Mouse (Mus musculus) heart, embryonic 14.5 days (tissue): ENCODE results near the gene Aff3. TPM values are rescaled to one million over a fixed set of nuclear protein-coding genes. Genes with fewer than 3 reads are reported as not detected.

Source experiments
- ATAC-seq: fragments of 200-750 bp; cut with Nextera tagmentation; 2 replicates; pipeline ENCODE4 v1.8.0; 2017; ENCODE audit warnings: low read depth, moderate TSS enrichment; ENCODE audit not compliant: insufficient number of reproducible peaks, insufficient read depth, low FRiP score
- H3K27ac ChIP-seq, 2 experiments: fragments of 200-500 bp in 1 of 2; fragments of 300-500 bp in 1 of 2; sonication (generic) in 1 of 2; replicated peaks in 1 of 2; 2 replicates each; pipeline ENCODE4 v1.5.1; 2012 to 2014; ENCODE audit warnings: low read depth in 2 of 2, low read length in 2 of 2, control low read depth in 1 of 2, mild to moderate bottlenecking in 1 of 2, mixed read lengths in 1 of 2; ENCODE audit not compliant: control insufficient read depth in 1 of 2, insufficient read depth in 1 of 2
- H3K27me3 ChIP-seq: fragments of 300-500 bp; sonication (generic); 2 replicates; pipeline ENCODE4 v1.6.1; 2014; ENCODE audit warnings: mild to moderate bottlenecking, low read length, control low read depth; ENCODE audit not compliant: control insufficient read depth, insufficient read depth
- H3K36me3 ChIP-seq: fragments of 300-500 bp; sonication (generic); 2 replicates; pipeline ENCODE4 v1.6.1; 2014; ENCODE audit warnings: mild to moderate bottlenecking, control low read depth, low read length, mixed read lengths; ENCODE audit not compliant: control insufficient read depth, insufficient read depth
- H3K4me1 ChIP-seq, 2 experiments: fragments of 200-500 bp in 1 of 2; fragments of 300-500 bp in 1 of 2; sonication (generic) in 1 of 2; 2 replicates each; pipeline ENCODE4 v1.6.1; 2012 to 2014; ENCODE audit warnings: low read length in 2 of 2, control low read depth in 1 of 2, mixed read lengths in 1 of 2; ENCODE audit not compliant: control insufficient read depth in 2 of 2, insufficient read depth in 2 of 2
- H3K4me2 ChIP-seq: fragments of 300-500 bp; sonication (generic); 2 replicates; pipeline ENCODE4 v1.6.1; 2014; ENCODE audit warnings: mild to moderate bottlenecking, low read length
- H3K4me3 ChIP-seq, 2 experiments: fragments of 200-500 bp in 1 of 2; fragments of 300-500 bp in 1 of 2; sonication (generic) in 1 of 2; 2 replicates each; pipeline ENCODE4 v1.5.1; 2012 to 2014; ENCODE audit warnings: low read length in 2 of 2, mild to moderate bottlenecking in 2 of 2, control low read depth in 1 of 2, low read depth in 1 of 2, moderate library complexity in 1 of 2; ENCODE audit not compliant: control insufficient read depth in 1 of 2, insufficient read depth in 1 of 2
- H3K9ac ChIP-seq: fragments of 300-500 bp; sonication (generic); 2 replicates; pipeline ENCODE4 v1.6.1; 2014; ENCODE audit warnings: mild to moderate bottlenecking, low read length
- H3K9me3 ChIP-seq: fragments of 300-500 bp; sonication (generic); 2 replicates; pipeline ENCODE4 v1.6.1; 2016; ENCODE audit warnings: low read length, control low read depth; ENCODE audit not compliant: control insufficient read depth
- WGBS: fragments of 180-500 bp; shearing (Covaris S2); extraction: QIAGEN DNeasy Blood & Tissue Kit; methylation state at CpG from one replicate; pipeline ENCODE4 v1.1.7; 2014; 5-methylcytosine and 5-hydroxymethylcytosine counted together
- polyA plus RNA-seq: library from polyadenylated mRNA; unstranded; fragments of >200 nt; fragmentation: Nextera tagmentation; extraction: Ambion mirVana; gene quantifications from 2 replicates; pipeline ENCODE4 v1.2.1, GENCODE M21; 2014

Aff3 gene
- polyA plus RNA-seq, 1 experiment from 2014 or later: 4.1 TPM

DNA sequence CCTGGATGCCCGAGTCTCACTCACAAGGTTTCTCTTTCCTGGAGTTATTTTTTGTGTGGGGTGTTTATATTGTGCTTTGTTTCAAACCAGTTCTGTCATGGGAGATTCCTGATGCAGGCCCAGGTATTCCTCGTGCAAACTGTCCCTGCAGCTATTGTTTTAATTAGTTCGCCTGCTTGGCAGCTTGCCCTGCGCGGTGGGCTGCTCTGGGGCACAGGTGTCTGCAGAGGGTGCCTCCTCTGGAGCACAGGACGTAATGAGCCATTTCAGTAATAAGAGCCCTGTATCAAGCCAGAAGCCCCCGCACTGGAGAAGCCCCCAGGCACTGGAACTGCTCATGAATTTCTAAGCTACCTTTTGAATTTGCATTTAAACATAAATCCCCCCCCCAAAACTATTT lies 162.0 kb downstream of the Aff3 start:
- WGBS: 76% methylated on average over 7 of the region's 7 CpGs
- no peaks in the 10 kb centered on the region for H3K9me3 ChIP-seq
- H3K4me3 ChIP-seq: no peak overlapping the region
- no peaks in the 10 kb centered on the region for H3K36me3 ChIP-seq
- H3K27ac ChIP-seq: no peak overlapping the region
- no peak overlapping the region for H3K9ac ChIP-seq
- no peak for ATAC-seq
- no peak overlapping the region for H3K4me2 ChIP-seq
- H3K4me1 ChIP-seq: peaks cover 0 to 5% of the 10 kb centered on the region in 2 experiments; a peak in 1 of 4 replicates
- H3K27me3 ChIP-seq: no peaks in the 10 kb centered on the region

DNA sequence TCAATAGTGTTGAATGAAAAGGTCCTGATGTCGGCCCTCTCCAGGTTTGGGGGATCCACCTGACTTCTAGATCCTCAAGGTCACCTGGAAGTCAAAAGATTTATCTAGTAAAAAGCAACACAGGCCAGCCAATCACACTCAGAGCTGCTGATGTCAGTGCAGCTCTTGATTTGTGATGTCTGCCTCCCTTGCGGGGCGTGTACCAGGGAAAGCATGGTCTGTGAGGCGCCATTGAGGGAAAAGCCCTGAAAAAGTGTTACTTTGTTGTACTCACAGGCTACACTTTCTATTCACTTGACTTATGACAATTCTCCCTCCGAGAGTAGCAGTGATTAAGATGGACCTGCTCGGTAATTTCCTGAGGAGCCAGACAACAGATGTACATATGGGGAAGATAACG lies 163.5 kb downstream of the Aff3 start:
- ATAC-seq: no peak
- H3K4me2 ChIP-seq: no peak overlapping the region

DNA sequence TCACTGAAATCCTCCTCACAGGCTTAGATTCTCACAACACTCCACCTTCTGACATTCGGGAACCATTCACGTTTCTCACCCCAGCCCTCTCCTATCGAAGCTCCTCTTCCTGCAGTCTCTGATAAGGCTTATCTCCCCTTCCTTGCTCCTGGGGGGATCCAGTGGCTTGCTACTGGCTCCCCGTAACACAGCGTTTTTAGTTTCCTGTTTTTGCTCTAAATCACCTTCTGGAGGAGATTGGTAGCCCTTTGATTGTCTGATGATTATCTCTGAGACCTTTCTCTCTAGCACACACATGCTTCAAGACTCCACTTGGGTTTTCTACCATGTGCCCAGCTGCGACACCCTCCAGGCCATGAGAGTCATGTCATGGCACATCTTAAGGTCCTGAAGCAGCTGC lies 165.3 kb downstream of the Aff3 start:
- 23% methylated on average over 6 of the region's 6 CpGs for whole genome bisulfite sequencing
- Histone ChIP-seq H3K36me3 (no peaks in the 10 kb centered on the region), H3K4me2 (no peak overlapping the region), H3K4me3 (no peak overlapping the region), H3K27me3 (no peaks in the 10 kb centered on the region), H3K4me1 (peaks cover 0 to 5% of the 10 kb centered on the region in 2 experiments; a peak in 1 of 4 replicates), H3K9me3 (no peaks in the 10 kb centered on the region), H3K9ac (no peak overlapping the region), H3K27ac (no peak overlapping the region)
- no peak for ATAC-seq

More for the DNA sequence above, 163.5 kb downstream of the Aff3 start:
- no peak overlapping the region for H3K4me3 ChIP-seq
- H3K27me3 ChIP-seq: no peaks in the 10 kb centered on the region
- no peaks in the 10 kb centered on the region for H3K9me3 ChIP-seq
- no peak overlapping the region for H3K27ac ChIP-seq
- no peaks in the 10 kb centered on the region for H3K36me3 ChIP-seq
- peaks cover 0 to 5% of the 10 kb centered on the region in 2 experiments; a peak in 1 of 4 replicates for H3K4me1 ChIP-seq
- H3K9ac ChIP-seq: no peak overlapping the region
- WGBS: 80% methylated on average over 7 of the region's 7 CpGs

DNA sequence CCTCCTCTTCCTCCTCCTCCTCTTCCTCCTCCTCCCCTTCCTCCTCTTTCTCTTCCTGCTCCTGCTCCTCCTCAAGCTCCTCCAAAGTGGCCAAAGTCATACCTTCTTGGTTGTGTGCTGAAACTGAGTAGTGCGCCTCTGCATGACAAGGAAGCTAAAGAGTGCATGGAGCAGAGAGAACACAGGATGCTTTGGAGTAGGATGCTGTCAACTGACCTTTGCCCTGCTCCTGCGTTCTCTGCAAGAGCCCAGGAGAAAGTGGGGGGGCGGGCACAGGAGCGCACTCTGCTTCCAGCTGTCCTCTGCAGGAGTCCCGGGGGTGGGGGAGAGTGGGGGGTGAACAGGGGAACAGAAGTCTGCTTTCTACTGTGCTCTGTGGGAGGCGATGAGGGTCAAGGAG lies 167.2 kb downstream of the Aff3 start:
- no peak overlapping the region for H3K4me2 ChIP-seq
- H3K36me3 ChIP-seq: no peaks in the 10 kb centered on the region
- H3K4me1 ChIP-seq: peaks cover 0 to 5% of the 10 kb centered on the region in 2 experiments; a peak in 1 of 4 replicates
- H3K9me3 ChIP-seq: no peaks in the 10 kb centered on the region
- 52% methylated on average over 6 of the region's 6 CpGs for WGBS
- no peak overlapping the region for H3K27ac ChIP-seq
- ATAC-seq: no peak
- no peak overlapping the region for H3K9ac ChIP-seq
- no peaks in the 10 kb centered on the region for H3K27me3 ChIP-seq
- no peak overlapping the region for H3K4me3 ChIP-seq

DNA sequence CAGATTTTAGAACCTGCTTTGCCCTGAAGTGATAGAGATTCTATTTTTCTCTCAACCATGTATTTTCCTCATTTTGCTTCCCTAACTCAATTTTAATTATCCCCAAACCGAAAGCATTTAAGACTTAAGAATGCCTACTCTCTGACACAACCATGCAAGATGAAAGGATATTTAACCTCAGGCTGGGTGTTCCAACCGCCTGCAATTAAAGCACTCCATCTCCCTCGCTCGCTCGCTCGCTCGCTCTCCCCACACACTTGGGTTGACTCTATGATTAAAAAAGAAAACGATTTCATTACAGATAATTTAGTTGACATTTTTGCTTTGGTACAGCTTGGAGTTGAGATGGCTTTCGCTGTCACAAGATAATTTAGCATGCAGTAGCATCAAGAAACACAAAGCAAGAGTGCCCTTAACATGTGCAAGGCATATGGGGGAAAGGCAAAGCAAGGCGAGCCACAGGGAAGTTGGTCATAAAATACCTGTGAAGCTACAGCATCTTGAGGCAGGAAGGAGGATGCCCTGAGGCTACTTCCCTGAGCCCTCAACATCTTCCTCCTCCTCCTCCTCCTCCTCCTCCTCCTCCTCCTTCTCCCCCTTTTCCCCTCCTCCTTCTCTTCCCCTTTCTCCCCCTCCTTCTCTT lies 167.7 kb downstream of the Aff3 start:
- Histone ChIP-seq H3K9ac (no peak overlapping the region), H3K4me1 (peaks cover 0 to 3% of the 10 kb centered on the region in 2 experiments; a peak in 1 of 4 replicates), H3K27ac (no peak overlapping the region), H3K36me3 (no peaks in the 10 kb centered on the region), H3K9me3 (no peaks in the 10 kb centered on the region), H3K4me2 (no peak overlapping the region), H3K4me3 (no peak overlapping the region), H3K27me3 (no peaks in the 10 kb centered on the region)
- ATAC-seq: no peak
- 90% methylated on average over 10 of the region's 10 CpGs for WGBS

DNA sequence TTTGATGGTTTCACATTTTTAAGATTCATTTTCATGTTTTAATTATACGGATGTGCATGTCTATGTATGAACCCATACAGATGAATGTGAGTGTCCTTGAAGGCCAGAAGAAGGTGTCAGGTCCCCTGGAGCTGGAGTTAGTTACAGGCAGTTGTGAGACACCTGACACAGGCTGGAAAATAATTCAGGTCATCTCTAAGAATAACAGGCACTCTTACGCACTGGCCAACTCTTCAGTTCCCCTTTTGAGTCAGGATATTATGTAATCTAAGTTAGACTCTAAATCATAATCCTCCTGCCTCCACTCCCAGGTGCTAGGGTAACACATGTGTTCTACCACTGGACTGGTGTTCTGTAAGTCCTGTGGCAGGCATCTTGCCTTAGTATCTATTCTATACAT lies 169.5 kb downstream of the Aff3 start:
- Histone ChIP-seq H3K9ac (no peak overlapping the region), H3K9me3 (no peaks in the 10 kb centered on the region), H3K4me2 (no peak overlapping the region), H3K27ac (no peak overlapping the region), H3K4me3 (no peak overlapping the region), H3K36me3 (no peaks in the 10 kb centered on the region), H3K27me3 (no peaks in the 10 kb centered on the region), H3K4me1 (peaks cover 0 to 3% of the 10 kb centered on the region in 2 experiments; a peak in 1 of 4 replicates)
- no peak for ATAC-seq
- WGBS: 93% methylated on average over 2 of the region's 2 CpGs

DNA sequence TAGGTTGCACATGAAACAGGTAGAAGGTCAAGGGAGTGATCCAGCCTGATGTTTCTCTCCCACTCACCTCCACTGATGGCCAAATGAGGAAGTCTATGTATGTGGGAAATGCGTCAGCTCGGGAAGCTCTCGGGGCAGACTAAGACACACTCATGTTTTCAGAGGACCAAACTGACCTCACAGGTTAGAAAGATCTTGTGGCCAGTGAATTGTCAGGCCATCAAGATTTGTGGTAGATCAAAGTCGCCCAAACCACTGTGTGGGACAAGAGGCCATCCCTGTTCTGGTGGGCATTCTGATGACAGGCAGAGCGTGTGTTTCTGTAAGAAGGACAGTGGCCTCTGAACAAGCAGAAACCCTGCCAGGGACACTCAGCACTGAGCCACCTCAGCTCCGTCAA lies 175.0 kb downstream of the Aff3 start:
- H3K36me3 ChIP-seq: no peaks in the 10 kb centered on the region
- no peak overlapping the region for H3K4me3 ChIP-seq
- H3K4me2 ChIP-seq: no peak overlapping the region
- 70% methylated on average over 6 of the region's 6 CpGs for WGBS
- H3K9me3 ChIP-seq: no peaks in the 10 kb centered on the region
- no peak overlapping the region for H3K27ac ChIP-seq
- ATAC-seq: no peak
- no peak overlapping the region for H3K9ac ChIP-seq
- H3K27me3 ChIP-seq: no peaks in the 10 kb centered on the region
- H3K4me1 ChIP-seq: peaks cover 4 to 8% of the 10 kb centered on the region in 2 experiments

DNA sequence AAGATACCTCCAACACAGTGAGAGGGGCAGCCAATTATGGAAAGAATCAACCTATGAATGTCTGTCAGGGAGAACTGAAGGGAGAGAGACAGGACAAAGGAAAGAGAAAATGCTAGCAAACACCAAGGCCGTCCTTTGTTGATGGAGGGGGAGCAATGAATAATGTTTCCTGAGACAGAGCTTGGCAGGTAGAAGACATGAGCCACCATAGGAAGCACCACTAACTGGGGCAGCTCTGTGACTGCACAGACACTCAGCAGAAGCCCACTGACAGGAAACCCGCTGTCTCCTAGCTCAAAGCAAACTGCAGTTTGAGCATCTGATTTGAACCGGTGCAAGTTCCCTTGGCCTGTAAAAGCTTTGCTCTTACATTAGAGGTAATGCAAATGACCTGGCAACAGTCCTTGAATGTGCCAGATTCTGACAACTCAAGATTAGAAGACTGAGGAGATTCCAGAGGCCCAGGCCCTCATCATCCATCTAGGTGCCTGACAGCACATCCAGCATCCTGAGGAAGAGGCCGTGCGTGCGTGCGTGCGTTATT lies 176.0 kb downstream of the Aff3 start:
- ATAC-seq: no peak
- WGBS: 37% methylated on average over 8 of the region's 8 CpGs
- no peak overlapping the region for H3K27ac ChIP-seq

More for the DNA sequence above, 176.0 kb downstream of the Aff3 start:
- no peak overlapping the region for H3K4me2 ChIP-seq
- H3K4me1 ChIP-seq: peaks cover 4 to 8% of the 10 kb centered on the region in 2 experiments
- no peak overlapping the region for H3K4me3 ChIP-seq
- no peak overlapping the region for H3K9ac ChIP-seq
- no peaks in the 10 kb centered on the region for H3K9me3 ChIP-seq
- H3K27me3 ChIP-seq: no peaks in the 10 kb centered on the region
- no peaks in the 10 kb centered on the region for H3K36me3 ChIP-seq
